Mouse (Mus musculus) thymus, adult 2 months (tissue): ENCODE results near the gene Dcaf10.
"Not testable (repeated sequence)": the region's sequence is repeated elsewhere in the genome, so short reads cannot be mapped to it uniquely, and the experiment has no call there.

Experiments
- CTCF ChIP-seq: fragments of 200-500 bp; IDR thresholded peaks from 2 replicates; pipeline ENCODE4 v1.5.1; 2012; ENCODE audit warnings: mild to moderate bottlenecking, control low read depth, low read length, moderate library complexity, borderline replicate concordance; ENCODE audit not compliant: control insufficient read depth, poor library complexity, insufficient read depth; ENCODE audit errors: extremely low read depth
- POLR2A ChIP-seq: fragments of 200-500 bp; IDR thresholded peaks from 2 replicates; pipeline ENCODE4 v1.6.1; 2012; ENCODE audit warnings: mild to moderate bottlenecking, low read length, control low read depth, moderate library complexity; ENCODE audit not compliant: control insufficient read depth, poor library complexity, insufficient read depth; ENCODE audit errors: extremely low read depth

- not testable (repeated sequence) for TF ChIP-seq CTCF, POLR2A
Measured at GRCm38 (mm10) chr4:45387296-45387695, 45.4 kb downstream of the Dcaf10 start.
